Mouse (Mus musculus) thymus, postnatal 4 days (tissue): ENCODE data around the gene Lrig3.

Experiments used
- DNase-seq: peaks from one replicate; pipeline ENCODE4 v3.0.0; 2021

Lrig3 gene

GRCm38 (mm10) chr10:125966481-125967251 is 698 bp downstream of the Lrig3 start:
- peak; percentile 38 for DNase-seq

GRCm38 (mm10) chr10:125967436-125968160 is 1.6 kb downstream of the Lrig3 start:
- DNase-seq, result no peak

- DNase-seq, result no peak
Measured at GRCm38 (mm10) chr10:125968191-125969132, 2.5 kb downstream of the Lrig3 start.

- DNase-seq, result no peak
Measured at GRCm38 (mm10) chr10:125969133-125969490, 3.1 kb downstream of the Lrig3 start.

- DNase-seq, result no peak
Measured at GRCm38 (mm10) chr10:125970031-125970430, 4.1 kb downstream of the Lrig3 start.

- DNase-seq, result no peak
Measured at GRCm38 (mm10) chr10:125970500-125970899, 4.5 kb downstream of the Lrig3 start.

GRCm38 (mm10) chr10:125973726-125974125 is 7.8 kb downstream of the Lrig3 start:
- no peak for DNase-seq

GRCm38 (mm10) chr10:125981938-125982337 is 16.0 kb downstream of the Lrig3 start:
- no peak for DNase-seq

GRCm38 (mm10) chr10:125984473-125985035 is 18.6 kb downstream of the Lrig3 start:
- no peak for DNase-seq

GRCm38 (mm10) chr10:125985795-125986194 is 19.8 kb downstream of the Lrig3 start:
- no peak for DNase-seq

- no peak for DNase-seq
Measured at GRCm38 (mm10) chr10:125986443-125986842, 20.5 kb downstream of the Lrig3 start.

GRCm38 (mm10) chr10:125987307-125987706 is 21.3 kb downstream of the Lrig3 start:
- no peak for DNase-seq

GRCm38 (mm10) chr10:125988037-125988436 is 22.1 kb downstream of the Lrig3 start:
- DNase-seq, result no peak

GRCm38 (mm10) chr10:125989890-125990289 is 23.9 kb downstream of the Lrig3 start:
- no peak for DNase-seq

- no peak for DNase-seq
Measured at GRCm38 (mm10) chr10:125990394-125990793, 24.4 kb downstream of the Lrig3 start.

- no peak for DNase-seq
Measured at GRCm38 (mm10) chr10:125991819-125992218, 25.9 kb downstream of the Lrig3 start.

- peak; percentile 32 for DNase-seq
Measured at GRCm38 (mm10) chr10:125994855-125995254, 28.9 kb downstream of the Lrig3 start.

GRCm38 (mm10) chr10:125995701-125996100 is 29.7 kb downstream of the Lrig3 start:
- DNase-seq, result no peak

- DNase-seq, result no peak
Measured at GRCm38 (mm10) chr10:125996989-125997388, 31.0 kb downstream of the Lrig3 start.

GRCm38 (mm10) chr10:125999561-125999960 is 33.6 kb downstream of the Lrig3 start:
- DNase-seq, result no peak

- no peak for DNase-seq
Measured at GRCm38 (mm10) chr10:126000861-126001390, 35.0 kb downstream of the Lrig3 start.

- DNase-seq, result no peak
Measured at GRCm38 (mm10) chr10:126002081-126002755, 36.2 kb downstream of the Lrig3 start.
